Mouse (Mus musculus) ES-Bruce4 (cell line): ENCODE measurements around the gene Slc26a8.

Source experiments
- CTCF ChIP-seq: IDR thresholded peaks from one replicate; pipeline ENCODE4 v1.8.1; 2011; ENCODE audit warnings: low read depth, low read length
- EP300 ChIP-seq: IDR thresholded peaks from 2 replicates; pipeline ENCODE4 v1.6.1; 2011; ENCODE audit warnings: low read depth, low read length; ENCODE audit not compliant: insufficient read depth
- POLR2A ChIP-seq: IDR thresholded peaks from one replicate; pipeline ENCODE4 v1.8.1; 2011; ENCODE audit warnings: low read length; ENCODE audit not compliant: insufficient read depth

GRCm38 (mm10) chr17:28715832-28716548, 26.0 kb upstream of the Slc26a8 start:
- TF ChIP-seq CTCF (no peak), POLR2A (no peak), EP300 (no peak)
